Mouse (Mus musculus) CH12.LX (cell line): ENCODE data around the gene Slc24a2. TPM values are rescaled to one million over a fixed set of nuclear protein-coding genes. Genes with fewer than 3 reads are reported as not detected.
A peak's percentile ranks its signal among the peaks of the same experiment; 100 is the strongest.

Experiments used
- DNase-seq: peaks from one replicate; pipeline ENCODE4 v3.0.0-alpha.2; 2013; ENCODE audit errors: extremely low read depth
- H3K27ac ChIP-seq: 2 replicates; pipeline ENCODE4 v1.5.1; 2012; ENCODE audit warnings: low read depth, mild to moderate bottlenecking, control low read depth, moderate library complexity; ENCODE audit not compliant: insufficient read depth
- H3K27me3 ChIP-seq: replicated peaks from 2 replicates; pipeline ENCODE3; 2012; ENCODE audit warnings: inconsistent platforms
- H3K36me3 ChIP-seq, 2 experiments: replicated peaks in 1 of 2; 2 replicates each; pipeline versions ENCODE3 to v1.6.1; 2012; ENCODE audit warnings: inconsistent platforms in 1 of 2, low read length in 1 of 2, mild to moderate bottlenecking in 1 of 2, mixed read lengths in 1 of 2, moderate library complexity in 1 of 2; ENCODE audit not compliant: control insufficient read depth in 1 of 2, insufficient read depth in 1 of 2
- H3K4me1 ChIP-seq, 2 experiments: 2 replicates each; pipeline ENCODE4 v1.6.1; 2012; ENCODE audit warnings: inconsistent platforms in 1 of 2, moderate library complexity in 1 of 2; ENCODE audit not compliant: insufficient read depth in 2 of 2, control insufficient read depth in 1 of 2
- H3K4me2 ChIP-seq: 2 replicates; pipeline ENCODE4 v1.6.1; 2012; ENCODE audit warnings: low read depth, mild to moderate bottlenecking, control low read depth; ENCODE audit not compliant: poor library complexity, insufficient read depth, severe bottlenecking
- H3K4me3 ChIP-seq, 3 experiments: fragments of 150-350 bp in 1 of 3; sonication (generic) in 1 of 3; replicated peaks in 1 of 3; 2 replicates each; pipeline versions ENCODE3 to v1.5.1; 2011 to 2012; ENCODE audit warnings: low read depth in 2 of 3, low read length in 2 of 3, mild to moderate bottlenecking in 2 of 3, moderate library complexity in 2 of 3, control low read depth in 1 of 3, improper control_type of control experiment in 1 of 3, inconsistent platforms in 1 of 3, mixed read lengths in 1 of 3; ENCODE audit not compliant: poor library complexity in 1 of 3
- H3K79me2 ChIP-seq: replicated peaks from 2 replicates; pipeline ENCODE4 v1.6.1; 2012; ENCODE audit warnings: mild to moderate bottlenecking, moderate library complexity; ENCODE audit not compliant: control insufficient read depth, poor library complexity, insufficient read depth, severe bottlenecking; ENCODE audit errors: extremely low read depth
- H3K9ac ChIP-seq: 2 replicates; pipeline ENCODE4 v1.6.1; 2012; ENCODE audit warnings: low read depth, mild to moderate bottlenecking, control low read depth, moderate library complexity; ENCODE audit not compliant: insufficient read depth
- H3K9me3 ChIP-seq: replicated peaks from 2 replicates; pipeline ENCODE3; 2012; ENCODE audit warnings: low read length, inconsistent platforms, mixed read lengths
- CHD1 ChIP-seq: IDR thresholded peaks from 2 replicates; pipeline ENCODE4 v1.6.1; 2012; ENCODE audit warnings: low read depth, low read length, improper control_type of control experiment, inconsistent platforms
- CTCF ChIP-seq, 2 experiments: IDR thresholded peaks in 1 of 2; conservative IDR thresholded peaks in 1 of 2; 2 replicates each; pipeline ENCODE4 v1.5.1; 2011 to 2012; ENCODE audit warnings: low read depth in 2 of 2, low read length in 2 of 2, improper control_type of control experiment in 1 of 2, inconsistent platforms in 1 of 2, mild to moderate bottlenecking in 1 of 2, moderate library complexity in 1 of 2
- E2F4 ChIP-seq: IDR thresholded peaks from 2 replicates; pipeline ENCODE4 v1.6.1; 2011; ENCODE audit warnings: low read depth, low read length, improper control_type of control experiment; ENCODE audit not compliant: insufficient replicate concordance
- EP300 ChIP-seq: IDR thresholded peaks from 2 replicates; pipeline ENCODE4 v1.6.1; 2011; ENCODE audit warnings: low read length, improper control_type of control experiment
- ETS1 ChIP-seq: conservative IDR thresholded peaks from 2 replicates; pipeline ENCODE4 v1.6.1; 2012; ENCODE audit warnings: low read depth, mild to moderate bottlenecking, inconsistent platforms, low read length, improper control_type of control experiment, moderate library complexity
- HCFC1 ChIP-seq: IDR thresholded peaks from 2 replicates; pipeline ENCODE4 v1.6.1; 2012; ENCODE audit warnings: low read depth, mild to moderate bottlenecking, inconsistent platforms, low read length, improper control_type of control experiment
- IRF4 ChIP-seq: IDR thresholded peaks from 2 replicates; pipeline ENCODE4 v1.6.1; 2014; ENCODE audit warnings: low read depth, mild to moderate bottlenecking, inconsistent platforms, low read length, improper control_type of control experiment
- JUN ChIP-seq: IDR thresholded peaks from 2 replicates; pipeline ENCODE4 v1.6.1; 2011; ENCODE audit warnings: low read depth, mild to moderate bottlenecking, low read length, improper control_type of control experiment, moderate library complexity; ENCODE audit not compliant: insufficient read depth
- JUND ChIP-seq: conservative IDR thresholded peaks from 2 replicates; pipeline ENCODE4 v1.6.1; 2011; ENCODE audit warnings: low read depth, low read length, improper control_type of control experiment
- KAT2A ChIP-seq: IDR thresholded peaks from 2 replicates; pipeline ENCODE4 v1.6.1; 2012; ENCODE audit warnings: low read length, improper control_type of control experiment, inconsistent platforms; ENCODE audit not compliant: insufficient replicate concordance
- MAFK ChIP-seq: IDR thresholded peaks from 2 replicates; pipeline ENCODE4 v1.6.1; 2011; ENCODE audit warnings: low read length, improper control_type of control experiment; ENCODE audit not compliant: insufficient replicate concordance
- MYC ChIP-seq: IDR thresholded peaks from 2 replicates; pipeline ENCODE4 v1.6.1; 2011; ENCODE audit warnings: low read depth, mild to moderate bottlenecking, improper control_type of control experiment, low read length
- RAD21 ChIP-seq: IDR thresholded peaks from 2 replicates; pipeline ENCODE4 v1.6.1; 2011; ENCODE audit warnings: low read depth, mild to moderate bottlenecking, low read length, improper control_type of control experiment, moderate library complexity
- RCOR1 ChIP-seq: conservative IDR thresholded peaks from 2 replicates; pipeline ENCODE4 v1.6.1; 2012; ENCODE audit warnings: low read depth, mild to moderate bottlenecking, inconsistent platforms, low read length, improper control_type of control experiment
- SIN3A ChIP-seq: IDR thresholded peaks from 2 replicates; pipeline ENCODE4 v1.6.1; 2012; ENCODE audit warnings: low read length, improper control_type of control experiment, inconsistent platforms
- TBP ChIP-seq: conservative IDR thresholded peaks from 2 replicates; pipeline ENCODE4 v1.6.1; 2011; ENCODE audit warnings: low read depth, low read length, improper control_type of control experiment
- TCF12 ChIP-seq: IDR thresholded peaks from 2 replicates; pipeline ENCODE4 v1.6.1; 2014; ENCODE audit warnings: low read depth, mild to moderate bottlenecking, inconsistent platforms, low read length, improper control_type of control experiment
- UBTF ChIP-seq: IDR thresholded peaks from 2 replicates; pipeline ENCODE4 v1.6.1; 2012; ENCODE audit warnings: low read depth, mild to moderate bottlenecking, inconsistent platforms, low read length, improper control_type of control experiment, moderate library complexity
- USF1 ChIP-seq: IDR thresholded peaks from 2 replicates; pipeline ENCODE4 v1.6.1; 2014; ENCODE audit warnings: low read depth, mild to moderate bottlenecking, inconsistent platforms, low read length, improper control_type of control experiment
- USF2 ChIP-seq: conservative IDR thresholded peaks from 2 replicates; pipeline ENCODE4 v1.6.1; 2011; ENCODE audit warnings: low read depth, low read length, improper control_type of control experiment
- ZC3H11A ChIP-seq: IDR thresholded peaks from 2 replicates; pipeline ENCODE4 v1.6.1; 2012; ENCODE audit warnings: low read depth, mild to moderate bottlenecking, inconsistent platforms, low read length, improper control_type of control experiment
- ZMIZ1 ChIP-seq: IDR thresholded peaks from 2 replicates; pipeline ENCODE4 v1.6.1; 2012; ENCODE audit warnings: low read depth, mild to moderate bottlenecking, inconsistent platforms, low read length, improper control_type of control experiment
- dilution Hi-C: fragments of 300-500 bp; cut with MboI; formaldehyde crosslinking; loops from 2 replicates; pipeline ENCODE4 v1.14.3; 2020; ENCODE audit warnings: low sequenced_read_pairs; ENCODE audit not compliant: extremely low pct_unique_long_range_greater_than_20kb, extremely low pct_ligation_motif_present
- in situ Hi-C: fragments of 300-500 bp; cut with MboI; formaldehyde crosslinking; loops from 3 replicates; pipeline ENCODE4 v1.14.3; 2019; ENCODE audit warnings: low sequenced_read_pairs, low pct_ligation_motif_present, low pct_unique_long_range_greater_than_20kb, mixed read lengths
- polyA plus RNA-seq: library from polyadenylated mRNA; unstranded; fragments of >175 nt; gene quantifications from 2 replicates; pipeline ENCODE4 v1.2.1, GENCODE M21; 2012; ENCODE audit warnings: low read depth; ENCODE audit not compliant: insufficient read length
- total RNA-seq, 2 experiments: library from RNA; depleted of rRNA; stranded (reverse); fragments of 300-350 nt in 1 of 2; fragments of >200 nt in 1 of 2; gene quantifications; 2 replicates each; pipeline ENCODE4 v1.2.3; 2012 to 2014

Gene Slc24a2
- total and polyA plus RNA-seq, 3 experiments: not detected

GRCm38 (mm10) chr4:87221586-87221985 lies 8.7 kb downstream of the Slc24a2 start:
- DNase-seq: peak; percentile 18
- no peak overlapping the region for H3K9ac ChIP-seq
- no peak overlapping the region for H3K4me3 ChIP-seq
- H3K4me2 ChIP-seq: no peak overlapping the region
- H3K4me1 ChIP-seq: no peaks in the 10 kb centered on the region
- TF ChIP-seq USF2: no peak
- no peak for TF ChIP-seq ETS1
- no peak for TF ChIP-seq E2F4
- no peak for TF ChIP-seq USF1
- TF ChIP-seq UBTF: no peak
- TF ChIP-seq SIN3A: no peak
- TF ChIP-seq JUN: no peak
- no peak for TF ChIP-seq JUND
- H3K79me2 ChIP-seq: no peaks in the 10 kb centered on the region
- no peaks in the 10 kb centered on the region for H3K27me3 ChIP-seq
- H3K27ac ChIP-seq: no peak overlapping the region
- dilution Hi-C loops: no loop called here
- in situ Hi-C loops: no loop called here
- no peaks in the 10 kb centered on the region for H3K36me3 ChIP-seq
- no peaks in the 10 kb centered on the region for H3K9me3 ChIP-seq

- H3K4me1 ChIP-seq: no peaks in the 10 kb centered on the region
- no peak for DNase-seq
- H3K27me3 ChIP-seq: no peaks in the 10 kb centered on the region
- no peaks in the 10 kb centered on the region for H3K79me2 ChIP-seq
- H3K4me3 ChIP-seq: no peak overlapping the region
- dilution Hi-C loops: no loop called here
- no peaks in the 10 kb centered on the region for H3K9me3 ChIP-seq
- in situ Hi-C loops: no loop called here
- H3K4me2 ChIP-seq: no peak overlapping the region
- no peaks in the 10 kb centered on the region for H3K36me3 ChIP-seq
- H3K9ac ChIP-seq: no peak overlapping the region
- TF ChIP-seq RAD21: no peak
- no peak for TF ChIP-seq ZC3H11A
- no peak for TF ChIP-seq KAT2A
- no peak for TF ChIP-seq EP300
- no peak for TF ChIP-seq HCFC1
- TF ChIP-seq CHD1: no peak
- TF ChIP-seq USF2: no peak
- TF ChIP-seq MYC: no peak
- no peak for TF ChIP-seq MAFK
- TF ChIP-seq TBP: no peak
- no peak for TF ChIP-seq TCF12
- no peak for TF ChIP-seq JUND
- TF ChIP-seq IRF4: no peak
- no peak for TF ChIP-seq CTCF (conservative IDR thresholded peaks at IDR 0.05 in 1 of 2, IDR thresholded peaks at IDR 0.05 in 1 of 2; ENCODE audit: low read depth in 2 of 2, low read length in 2 of 2)
- no peak for TF ChIP-seq SIN3A
- no peak for TF ChIP-seq ZMIZ1
- TF ChIP-seq RCOR1: no peak
- TF ChIP-seq UBTF: no peak
- TF ChIP-seq, all 38 proteins: peak for 0
- H3K27ac ChIP-seq: no peak overlapping the region
Observed at GRCm38 (mm10) chr4:87218196-87218595, 12.1 kb downstream of the Slc24a2 start.
